Mouse (Mus musculus): ENCODE data around the gene Nfe2l2.
"Not testable (repeated sequence)": the region's sequence is repeated elsewhere in the genome, so short reads cannot be mapped to it uniquely, and the experiment has no call there.

Nfe2l2 gene

GRCm38 (mm10) chr2:75642795-75643550, 61.5 kb downstream of the Nfe2l2 start:
- DNase-seq, result no peak

GRCm38 (mm10) chr2:75642312-75642711, 62.1 kb downstream of the Nfe2l2 start:
- not testable (repeated sequence) for DNase-seq

- DNase-seq, result not testable (repeated sequence)
Measured at GRCm38 (mm10) chr2:75639535-75639934, 64.9 kb downstream of the Nfe2l2 start.

- DNase-seq, result not testable (repeated sequence)
Measured at GRCm38 (mm10) chr2:75637822-75638221, 66.6 kb downstream of the Nfe2l2 start.

- no peak for DNase-seq
Measured at GRCm38 (mm10) chr2:75637361-75637760, 67.1 kb downstream of the Nfe2l2 start.

- DNase-seq, result not testable (repeated sequence)
Measured at GRCm38 (mm10) chr2:75637055-75637304, 67.5 kb downstream of the Nfe2l2 start.

- DNase-seq, result no peak
Measured at GRCm38 (mm10) chr2:75636261-75637054, 68.0 kb downstream of the Nfe2l2 start.

GRCm38 (mm10) chr2:75634431-75634830, 70.0 kb downstream of the Nfe2l2 start:
- DNase-seq, result not testable (repeated sequence)

- no peak for DNase-seq
Measured at GRCm38 (mm10) chr2:75633784-75634183, 70.7 kb downstream of the Nfe2l2 start.

GRCm38 (mm10) chr2:75633381-75633780, 71.1 kb downstream of the Nfe2l2 start:
- no peak for DNase-seq

GRCm38 (mm10) chr2:75632721-75633181, 71.7 kb downstream of the Nfe2l2 start:
- no peak for DNase-seq

GRCm38 (mm10) chr2:75632043-75632442, 72.4 kb downstream of the Nfe2l2 start:
- no peak for DNase-seq

GRCm38 (mm10) chr2:75631421-75631820, 73.0 kb downstream of the Nfe2l2 start:
- DNase-seq, result no peak

- no peak for DNase-seq
Measured at GRCm38 (mm10) chr2:75628487-75628886, 76.0 kb downstream of the Nfe2l2 start.

- DNase-seq, result no peak
Measured at GRCm38 (mm10) chr2:75626597-75627440, 77.6 kb downstream of the Nfe2l2 start.
